Mouse (Mus musculus) stomach, embryonic 16.5 days (tissue): ENCODE results near the gene Cdkl4. TPM values are rescaled to one million over a fixed set of nuclear protein-coding genes. Genes with fewer than 3 reads are reported as not detected.
A peak's percentile ranks its signal among the peaks of the same experiment; 100 is the strongest.

Experiments used
- ATAC-seq: fragments of 200-750 bp; cut with Nextera tagmentation; 2 replicates; pipeline ENCODE4 v1.8.0; 2017; ENCODE audit warnings: moderate number of reproducible peaks, moderate TSS enrichment; ENCODE audit not compliant: insufficient read depth, low FRiP score
- H3K27ac ChIP-seq: fragments of 300-500 bp; sonication (generic); 2 replicates; pipeline ENCODE4 v1.5.1; 2014; ENCODE audit warnings: low read length
- H3K27me3 ChIP-seq: fragments of 300-500 bp; sonication (generic); 2 replicates; pipeline ENCODE4 v1.6.1; 2014; ENCODE audit warnings: low read length, control low read depth, mixed read lengths; ENCODE audit not compliant: control insufficient read depth, insufficient read depth
- H3K36me3 ChIP-seq: fragments of 300-500 bp; sonication (generic); 2 replicates; pipeline ENCODE4 v1.6.1; 2014; ENCODE audit warnings: low read length; ENCODE audit not compliant: control insufficient read depth, insufficient read depth
- H3K4me1 ChIP-seq: fragments of 300-500 bp; sonication (generic); 2 replicates; pipeline ENCODE4 v1.6.1; 2014; ENCODE audit warnings: low read length, control low read depth, mixed read lengths; ENCODE audit not compliant: control insufficient read depth, insufficient read depth
- H3K4me2 ChIP-seq: fragments of 300-500 bp; sonication (generic); 2 replicates; pipeline ENCODE4 v1.6.1; 2014; ENCODE audit warnings: low read depth, low read length, mixed read lengths
- H3K4me3 ChIP-seq: fragments of 300-500 bp; sonication (generic); replicated peaks from 2 replicates; pipeline ENCODE4 v1.5.1; 2014; ENCODE audit warnings: mild to moderate bottlenecking, low read length
- H3K9ac ChIP-seq: fragments of 300-500 bp; sonication (generic); 2 replicates; pipeline ENCODE4 v1.6.1; 2014; ENCODE audit warnings: low read length
- H3K9me3 ChIP-seq: fragments of 300-500 bp; sonication (generic); replicated peaks from 2 replicates; pipeline ENCODE4 v1.6.1; 2016; ENCODE audit warnings: low read length, control low read depth; ENCODE audit not compliant: control insufficient read depth
- WGBS: fragments of 180-500 bp; shearing (Covaris S2); extraction: QIAGEN DNeasy Blood & Tissue Kit; methylation state at CpG from one replicate; pipeline ENCODE4 v1.1.7; 2014; 5-methylcytosine and 5-hydroxymethylcytosine counted together
- polyA plus RNA-seq: library from polyadenylated mRNA; unstranded; fragments of >200 nt; fragmentation: Nextera tagmentation; extraction: Ambion mirVana; gene quantifications from 2 replicates; pipeline ENCODE4 v1.2.1, GENCODE M21; 2015

Cdkl4 gene
- 0.12 and 0.26 TPM in 2 replicates for polyA plus RNA-seq

GRCm38 (mm10) chr17:80577639-80578038 is at the start of gene Cdkl4:
Gene Cdkl4 (minus strand): TSS chr17:80577813.
- 70% methylated on average over 15 of the region's 15 CpGs for WGBS
- Histone ChIP-seq H3K36me3 (peaks cover 3% of the 10 kb centered on the region; the same call in 1 of the 2 replicates), H3K4me3 (peak within 1 kb of the TSS; percentile 39), H3K4me1 (0 out of 2 replicates have a peak, but pooled peaks cover 9% of the 10 kb centered on the region), H3K9me3 (peaks cover 4% of the 10 kb centered on the region), H3K27ac (no peak within 1 kb of the TSS), H3K4me2 (peak within 1 kb of the TSS; percentile 67), H3K27me3 (no peaks in the 10 kb centered on the region), H3K9ac (peak within 1 kb of the TSS; percentile 54)
- ATAC-seq = peak; percentile 10; the same call in 1 of the 2 replicates

DNA sequence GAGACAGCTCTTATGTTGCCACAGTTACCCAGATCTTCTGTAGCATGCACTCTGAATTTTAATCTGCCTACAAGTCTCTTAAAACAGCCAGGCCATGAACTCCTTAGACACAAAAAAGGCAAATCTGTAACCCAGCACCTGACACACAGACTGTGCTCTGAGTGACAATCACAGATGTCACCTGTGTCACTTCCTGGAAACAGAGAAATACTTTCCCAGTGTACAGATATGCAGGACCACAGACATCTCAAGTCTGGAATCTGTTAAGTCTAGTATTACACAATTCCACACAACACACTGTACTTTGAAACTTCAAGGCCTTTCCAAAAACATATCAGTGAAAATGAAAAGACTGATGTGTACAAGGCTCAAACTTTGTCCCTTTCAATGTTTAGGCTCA is 47.4 kb upstream of the Cdkl4 start:
- no peak for ATAC-seq
- Histone ChIP-seq H3K36me3 (no peaks in the 10 kb centered on the region), H3K9ac (no peak overlapping the region), H3K4me3 (no peak overlapping the region), H3K27ac (no peak overlapping the region), H3K9me3 (no peaks in the 10 kb centered on the region), H3K4me1 (no peaks in the 10 kb centered on the region), H3K4me2 (no peak overlapping the region), H3K27me3 (no peaks in the 10 kb centered on the region)

- Histone ChIP-seq H3K27ac (no peak overlapping the region), H3K27me3 (no peaks in the 10 kb centered on the region), H3K9ac (no peak overlapping the region), H3K4me3 (no peak overlapping the region), H3K4me2 (no peak overlapping the region), H3K9me3 (no peaks in the 10 kb centered on the region), H3K4me1 (no peaks in the 10 kb centered on the region), H3K36me3 (no peaks in the 10 kb centered on the region)
- 85% methylated on average over 4 of the region's 4 CpGs for WGBS
- no peak for ATAC-seq
Measured at GRCm38 (mm10) chr17:80621691-80622090, 44.1 kb upstream of the Cdkl4 start.

- no peaks in the 10 kb centered on the region for H3K4me1 ChIP-seq
- peak; percentile 56 for ATAC-seq
- H3K9me3 ChIP-seq = no peaks in the 10 kb centered on the region
- 53% methylated on average over 5 of the region's 5 CpGs for WGBS
- no peak overlapping the region for H3K27ac ChIP-seq
- H3K27me3 ChIP-seq = no peaks in the 10 kb centered on the region
- H3K36me3 ChIP-seq = no peaks in the 10 kb centered on the region
- H3K9ac ChIP-seq = no peak overlapping the region
- no peak overlapping the region for H3K4me2 ChIP-seq
- H3K4me3 ChIP-seq = no peak overlapping the region
Measured at GRCm38 (mm10) chr17:80620786-80621423, 43.3 kb upstream of the Cdkl4 start.

GRCm38 (mm10) chr17:80619556-80619955 is 41.9 kb upstream of the Cdkl4 start:
- no peak overlapping the region for H3K27ac ChIP-seq
- peaks cover 4% of the 10 kb centered on the region; the same call in 1 of the 2 replicates for H3K36me3 ChIP-seq
- no peak for ATAC-seq
- no peak overlapping the region for H3K4me3 ChIP-seq
- no peaks in the 10 kb centered on the region for H3K4me1 ChIP-seq
- no peaks in the 10 kb centered on the region for H3K9me3 ChIP-seq
- H3K27me3 ChIP-seq = no peaks in the 10 kb centered on the region
- H3K9ac ChIP-seq = no peak overlapping the region
- H3K4me2 ChIP-seq = no peak overlapping the region
- 92% methylated on average over 13 of the region's 13 CpGs for WGBS

- H3K4me1 ChIP-seq = no peaks in the 10 kb centered on the region
- ATAC-seq = no peak
- WGBS = 77% methylated on average over 5 of the region's 5 CpGs
- no peaks in the 10 kb centered on the region for H3K9me3 ChIP-seq
- H3K27me3 ChIP-seq = no peaks in the 10 kb centered on the region
- H3K27ac ChIP-seq = no peak overlapping the region
- H3K4me3 ChIP-seq = no peak overlapping the region
- H3K9ac ChIP-seq = no peak overlapping the region
- no peak overlapping the region for H3K4me2 ChIP-seq
- H3K36me3 ChIP-seq = peaks cover 7% of the 10 kb centered on the region; the same call in 1 of the 2 replicates
Measured at GRCm38 (mm10) chr17:80618890-80619289, 41.3 kb upstream of the Cdkl4 start.

GRCm38 (mm10) chr17:80603806-80604205 is 26.2 kb upstream of the Cdkl4 start:
- Histone ChIP-seq H3K27me3 (no peaks in the 10 kb centered on the region), H3K9me3 (no peaks in the 10 kb centered on the region; the same call in 1 of the 2 replicates), H3K4me3 (no peak overlapping the region), H3K36me3 (peaks cover 46% of the 10 kb centered on the region), H3K9ac (no peak overlapping the region), H3K4me2 (no peak overlapping the region), H3K27ac (no peak overlapping the region), H3K4me1 (no peaks in the 10 kb centered on the region)
- ATAC-seq = no peak
- 92% methylated on average over 6 of the region's 6 CpGs for WGBS

DNA sequence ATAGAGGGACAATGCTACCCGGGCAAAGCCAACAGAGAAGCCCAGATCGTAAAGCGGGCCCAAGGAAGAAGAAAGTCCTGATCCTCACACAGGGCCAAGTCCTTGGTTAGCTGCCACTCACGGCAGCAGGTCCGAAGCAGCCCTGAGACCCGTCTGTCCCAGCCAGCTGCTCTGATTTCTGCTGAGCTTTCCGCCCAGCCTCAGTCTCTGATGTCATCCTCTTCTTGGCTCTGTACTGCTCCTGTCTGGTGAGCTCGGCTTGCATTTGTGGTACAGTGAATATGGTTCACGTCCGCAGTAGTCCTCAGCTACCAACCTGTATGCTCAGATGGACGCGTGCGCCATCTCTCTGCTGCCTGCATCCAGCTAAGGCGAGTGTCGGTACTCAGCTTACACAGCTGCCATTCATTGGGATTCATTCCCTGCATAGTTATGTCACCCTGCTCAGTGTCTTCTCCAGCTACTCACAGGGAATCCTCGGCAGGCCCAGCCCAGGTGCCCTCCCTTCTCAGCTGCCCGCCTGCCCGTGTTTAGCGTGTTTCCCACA is 25.5 kb upstream of the Cdkl4 start:
- H3K9ac ChIP-seq = no peak overlapping the region

GRCm38 (mm10) chr17:80601371-80601770 is 23.8 kb upstream of the Cdkl4 start:
- 61% methylated on average over 13 of the region's 13 CpGs for WGBS
- Histone ChIP-seq H3K9me3 (no peaks in the 10 kb centered on the region), H3K27me3 (no peaks in the 10 kb centered on the region), H3K4me2 (no peak overlapping the region), H3K27ac (no peak overlapping the region), H3K36me3 (peaks cover 39% of the 10 kb centered on the region), H3K4me3 (no peak overlapping the region), H3K9ac (no peak overlapping the region), H3K4me1 (no peaks in the 10 kb centered on the region)
- no peak for ATAC-seq

More for the DNA sequence above, 25.5 kb upstream of the Cdkl4 start:
- ATAC-seq = no peak
- no peaks in the 10 kb centered on the region for H3K9me3 ChIP-seq
- no peak overlapping the region for H3K4me3 ChIP-seq
- no peaks in the 10 kb centered on the region for H3K4me1 ChIP-seq
- H3K27ac ChIP-seq = no peak overlapping the region
- WGBS = 91% methylated on average over 19 of the region's 19 CpGs
- H3K4me2 ChIP-seq = no peak overlapping the region
- H3K36me3 ChIP-seq = peaks cover 40% of the 10 kb centered on the region
- H3K27me3 ChIP-seq = no peaks in the 10 kb centered on the region
